Mouse (Mus musculus) hindbrain, embryonic 15.5 days (tissue): Measurements from ENCODE around the gene Ccdc173. TPM values are rescaled to one million over a fixed set of nuclear protein-coding genes. Genes with fewer than 3 reads are reported as not detected.

ENCODE experiments used
- ATAC-seq: fragments of 200-750 bp; cut with Nextera tagmentation; 2 replicates; pipeline ENCODE4 v1.8.0; 2017; ENCODE audit warnings: low read depth, moderate number of reproducible peaks, moderate TSS enrichment; ENCODE audit not compliant: low FRiP score
- H3K27ac ChIP-seq: fragments of 300-500 bp; sonication (generic); replicated peaks from 2 replicates; pipeline ENCODE4 v1.5.1; 2015; ENCODE audit warnings: mild to moderate bottlenecking, inconsistent platforms
- H3K27me3 ChIP-seq: fragments of 300-500 bp; sonication (generic); 2 replicates; pipeline ENCODE4 v1.6.1; 2015; ENCODE audit warnings: control low read depth, inconsistent platforms
- H3K36me3 ChIP-seq: fragments of 300-500 bp; sonication (generic); 2 replicates; pipeline ENCODE4 v1.6.1; 2015; ENCODE audit warnings: control low read depth, inconsistent platforms
- H3K4me1 ChIP-seq: fragments of 300-500 bp; sonication (generic); replicated peaks from 2 replicates; pipeline ENCODE4 v1.6.1; 2015; ENCODE audit warnings: control low read depth, inconsistent platforms
- H3K4me2 ChIP-seq: fragments of 300-500 bp; sonication (generic); 2 replicates; pipeline ENCODE4 v1.6.1; 2015; ENCODE audit warnings: moderate library complexity, mild to moderate bottlenecking, inconsistent platforms
- H3K4me3 ChIP-seq: fragments of 300-500 bp; sonication (generic); 2 replicates; pipeline ENCODE4 v1.5.1; 2015; ENCODE audit warnings: mild to moderate bottlenecking, inconsistent platforms
- H3K9ac ChIP-seq: fragments of 300-500 bp; sonication (generic); 2 replicates; pipeline ENCODE4 v1.6.1; 2015; ENCODE audit warnings: inconsistent platforms
- H3K9me3 ChIP-seq: fragments of 300-500 bp; sonication (generic); 2 replicates; pipeline ENCODE4 v1.6.1; 2016; ENCODE audit warnings: control low read depth, inconsistent platforms
- WGBS: fragments of 180-500 bp; shearing (Covaris S2); methylation state at CpG from one replicate; pipeline ENCODE4 v1.1.7; 2015; 5-methylcytosine and 5-hydroxymethylcytosine counted together
- polyA plus RNA-seq: library from polyadenylated mRNA; unstranded; fragments of >200 nt; fragmentation: Nextera tagmentation; extraction: Ambion mirVana; gene quantifications from 2 replicates; pipeline ENCODE4 v1.2.1, GENCODE M21; 2015

Ccdc173 gene
- polyA plus RNA-seq, 1 experiment from 2014 or later, result 3.3 TPM

DNA sequence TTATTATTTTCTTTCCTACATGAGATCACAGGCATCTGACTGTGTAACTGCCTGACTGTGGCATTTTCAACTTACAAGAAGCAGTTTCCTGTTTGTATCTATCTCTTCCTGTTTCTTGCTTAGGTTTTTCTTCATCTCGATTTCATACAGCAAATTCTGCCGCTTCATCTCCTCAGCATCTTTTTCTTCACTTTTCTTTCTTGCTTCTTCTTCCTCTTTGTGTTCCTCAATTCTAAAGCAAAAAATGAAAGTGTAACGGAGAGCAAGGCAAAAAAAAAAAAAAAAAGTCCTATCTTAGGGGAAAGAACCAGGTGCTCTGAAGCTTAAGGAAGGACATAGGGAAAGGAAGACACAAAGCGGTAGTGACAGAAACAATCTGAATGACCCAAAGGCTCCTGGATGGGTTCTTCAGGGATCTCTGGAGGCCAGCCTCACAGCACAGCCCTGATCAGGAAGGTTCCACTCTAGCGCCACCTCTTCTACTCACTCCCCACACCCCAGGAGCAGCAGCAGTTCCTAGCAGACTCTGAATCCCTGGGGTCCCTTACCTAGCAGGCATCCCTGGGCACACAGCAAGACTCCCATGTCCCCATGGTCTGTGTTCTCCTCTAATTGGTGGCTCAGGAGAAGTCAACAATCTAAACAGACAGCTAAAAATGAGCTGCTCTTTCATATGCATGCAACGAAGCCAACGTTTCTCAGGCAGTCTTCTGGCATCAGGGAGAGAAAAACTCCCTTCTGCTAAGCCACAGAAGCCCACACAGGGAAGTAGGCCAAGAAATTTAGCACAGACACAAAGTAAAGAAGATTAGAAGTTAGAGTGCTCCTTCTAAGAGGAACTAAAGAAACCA is 11.2 kb downstream of the Ccdc173 start:
- no peak overlapping the region for H3K9ac ChIP-seq
- 82% methylated on average over 7 of the region's 7 CpGs for WGBS
- no peaks in the 10 kb centered on the region for H3K27me3 ChIP-seq
- no peak overlapping the region for H3K4me3 ChIP-seq
- no peak overlapping the region for H3K4me2 ChIP-seq
- H3K27ac ChIP-seq, result no peak overlapping the region
- peaks cover 9% of the 10 kb centered on the region; the same call in 1 of the 2 replicates for H3K36me3 ChIP-seq
- no peak for ATAC-seq
- H3K4me1 ChIP-seq, result no peaks in the 10 kb centered on the region
- no peaks in the 10 kb centered on the region for H3K9me3 ChIP-seq

DNA sequence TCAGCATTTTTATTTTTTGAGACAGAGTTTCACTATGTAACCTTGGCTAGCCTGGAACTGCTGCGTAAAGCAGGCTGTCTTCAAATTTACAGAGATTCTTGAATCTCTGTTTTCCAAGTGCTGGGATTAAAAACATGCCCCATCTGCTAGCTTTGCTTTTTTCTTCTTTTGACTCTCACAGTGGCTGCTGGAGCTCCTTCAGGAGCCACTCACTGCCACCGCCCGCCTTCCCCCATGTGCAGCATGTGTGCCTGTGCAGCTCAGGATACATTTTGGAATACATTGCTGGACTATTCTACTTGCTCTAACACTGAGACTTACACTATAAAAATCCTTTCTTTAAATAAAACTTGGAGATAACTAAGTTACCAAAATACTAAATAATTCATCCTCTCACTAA is 16.0 kb downstream of the Ccdc173 start:
- WGBS, result 96% methylated on average over 3 of the region's 3 CpGs
- no peak overlapping the region for H3K4me2 ChIP-seq
- H3K4me1 ChIP-seq, result no peaks in the 10 kb centered on the region
- peaks cover 5% of the 10 kb centered on the region; the same call in 1 of the 2 replicates for H3K36me3 ChIP-seq
- ATAC-seq, result no peak
- H3K27ac ChIP-seq, result no peak overlapping the region
- no peak overlapping the region for H3K9ac ChIP-seq
- no peaks in the 10 kb centered on the region for H3K27me3 ChIP-seq
- H3K4me3 ChIP-seq, result no peak overlapping the region
- no peaks in the 10 kb centered on the region for H3K9me3 ChIP-seq

DNA sequence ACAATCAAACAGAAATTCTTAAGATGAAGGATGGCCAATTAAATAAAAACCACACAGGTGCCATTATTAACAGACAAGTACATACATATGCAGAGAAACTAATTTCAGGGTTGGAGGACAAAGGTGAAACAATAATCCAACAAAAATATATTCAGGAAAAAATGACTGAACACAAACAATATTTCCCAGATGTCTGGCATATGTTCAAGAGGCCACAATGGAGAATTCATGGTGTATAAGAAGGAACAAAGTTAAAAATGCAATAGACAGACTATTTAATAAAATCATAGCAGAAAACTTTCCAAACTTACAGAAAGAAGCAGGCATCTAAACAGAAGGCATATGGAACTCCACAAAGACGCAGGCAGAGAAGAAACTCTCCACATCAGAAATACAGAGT is 24.7 kb downstream of the Ccdc173 start:
- Histone ChIP-seq H3K4me3 (no peak overlapping the region), H3K4me2 (no peak overlapping the region), H3K36me3 (no peaks in the 10 kb centered on the region), H3K4me1 (no peaks in the 10 kb centered on the region), H3K9ac (no peak overlapping the region), H3K27ac (no peak overlapping the region), H3K9me3 (no peaks in the 10 kb centered on the region), H3K27me3 (no peaks in the 10 kb centered on the region)
- ATAC-seq, result no peak
- 85% methylated on average over 1 of the region's 1 CpGs for WGBS

GRCm38 (mm10) chr2:69763340-69763739 is 26.0 kb downstream of the Ccdc173 start:
- Histone ChIP-seq H3K27me3 (no peaks in the 10 kb centered on the region), H3K4me3 (no peak overlapping the region), H3K4me1 (no peaks in the 10 kb centered on the region), H3K9ac (no peak overlapping the region), H3K9me3 (no peaks in the 10 kb centered on the region), H3K36me3 (no peaks in the 10 kb centered on the region), H3K27ac (no peak overlapping the region), H3K4me2 (no peak overlapping the region)
- WGBS, result 86% methylated on average over 4 of the region's 4 CpGs
- no peak for ATAC-seq

GRCm38 (mm10) chr2:69760980-69761379 is 28.4 kb downstream of the Ccdc173 start:
- Histone ChIP-seq H3K9me3 (no peaks in the 10 kb centered on the region), H3K4me3 (no peak overlapping the region), H3K4me2 (no peak overlapping the region), H3K36me3 (no peaks in the 10 kb centered on the region), H3K27me3 (no peaks in the 10 kb centered on the region), H3K27ac (no peak overlapping the region), H3K4me1 (no peaks in the 10 kb centered on the region), H3K9ac (no peak overlapping the region)
- ATAC-seq, result no peak
- WGBS, result 23% methylated on average over 5 of the region's 5 CpGs

- WGBS, result 95% methylated on average over 1 of the region's 1 CpGs
Observed at GRCm38 (mm10) chr2:69745091-69745490, 44.3 kb downstream of the Ccdc173 start.

GRCm38 (mm10) chr2:69723519-69723825 is 65.9 kb downstream of the Ccdc173 start:
- peak overlapping the region; percentile 81 for H3K9ac ChIP-seq
- WGBS, result 1% methylated on average over 13 of the region's 13 CpGs
- no peaks in the 10 kb centered on the region for H3K9me3 ChIP-seq
- 0 out of 2 replicates have a peak, but pooled peaks cover 3% of the 10 kb centered on the region for H3K27me3 ChIP-seq
- peak overlapping the region; percentile 77 for H3K4me2 ChIP-seq
- H3K27ac ChIP-seq, result peak overlapping the region; percentile 88
- H3K4me1 ChIP-seq, result peaks cover 13% of the 10 kb centered on the region
- ATAC-seq, result no peak
- H3K4me3 ChIP-seq, result peak overlapping the region; percentile 64
- no peaks in the 10 kb centered on the region for H3K36me3 ChIP-seq

More at GRCm38 (mm10) chr2:69745091-69745490, 44.3 kb downstream of the Ccdc173 start:
- ATAC-seq, result no peak
- no peaks in the 10 kb centered on the region for H3K9me3 ChIP-seq
- H3K36me3 ChIP-seq, result peaks cover 64% of the 10 kb centered on the region
- no peaks in the 10 kb centered on the region for H3K27me3 ChIP-seq
- no peak overlapping the region for H3K4me2 ChIP-seq
- H3K27ac ChIP-seq, result no peak overlapping the region
- H3K9ac ChIP-seq, result no peak overlapping the region
- no peaks in the 10 kb centered on the region for H3K4me1 ChIP-seq
- H3K4me3 ChIP-seq, result no peak overlapping the region

DNA sequence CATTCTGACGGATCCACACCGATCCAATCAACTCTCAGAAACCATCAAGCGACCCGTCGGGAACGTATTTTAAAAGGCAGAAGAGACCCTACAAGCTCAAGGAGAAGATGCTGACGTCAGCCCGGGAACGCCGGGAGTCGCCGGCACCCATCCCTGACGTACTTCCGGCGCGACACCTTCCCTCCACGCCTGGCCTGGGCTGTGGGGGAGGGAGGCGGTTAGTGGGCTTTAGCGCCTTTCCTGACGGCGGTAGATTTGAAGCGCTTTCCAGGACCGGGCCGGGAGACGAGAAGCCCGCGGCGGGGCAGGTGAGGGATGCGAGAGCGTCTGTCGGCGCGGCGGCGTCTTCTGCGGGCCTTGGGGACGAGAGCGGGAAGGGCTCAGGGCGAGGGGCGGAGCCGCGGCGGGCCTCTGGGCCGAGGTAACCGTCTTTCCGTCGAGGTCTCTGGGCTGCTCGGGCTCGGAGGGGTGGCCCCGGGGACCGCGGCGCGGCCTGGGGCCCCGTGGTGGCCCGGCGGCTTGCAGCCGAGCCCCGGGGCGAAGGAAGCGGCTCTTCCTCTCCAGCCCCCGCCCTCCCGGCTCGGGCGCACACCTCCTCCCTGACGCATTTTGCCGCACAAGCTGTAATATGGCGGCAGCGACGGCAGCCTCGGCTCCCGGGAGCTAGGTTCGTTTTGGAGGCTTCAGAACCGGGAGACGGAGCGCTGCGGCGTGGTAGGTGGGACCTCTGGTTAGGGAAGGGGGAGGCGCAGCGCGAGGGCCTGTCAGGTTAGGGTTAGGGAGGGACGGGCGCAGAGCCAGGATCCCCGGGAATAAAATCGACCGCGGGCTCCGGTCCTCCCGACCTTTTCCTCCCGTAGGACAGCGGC is 66.5 kb downstream of the Ccdc173 start:
- H3K9ac ChIP-seq, result peak overlapping the region; percentile 81
- ATAC-seq, result peak; percentile 96
- H3K27ac ChIP-seq, result peak overlapping the region; percentile 88
- H3K4me2 ChIP-seq, result peak overlapping the region; percentile 77
- WGBS, result under 1% methylated on average over 64 of the region's 91 CpGs
- H3K36me3 ChIP-seq, result no peaks in the 10 kb centered on the region
- 0 out of 2 replicates have a peak, but pooled peaks cover 3% of the 10 kb centered on the region for H3K27me3 ChIP-seq
- no peaks in the 10 kb centered on the region for H3K9me3 ChIP-seq
- H3K4me1 ChIP-seq, result peaks cover 13% of the 10 kb centered on the region
- peak overlapping the region; percentile 64 for H3K4me3 ChIP-seq

DNA sequence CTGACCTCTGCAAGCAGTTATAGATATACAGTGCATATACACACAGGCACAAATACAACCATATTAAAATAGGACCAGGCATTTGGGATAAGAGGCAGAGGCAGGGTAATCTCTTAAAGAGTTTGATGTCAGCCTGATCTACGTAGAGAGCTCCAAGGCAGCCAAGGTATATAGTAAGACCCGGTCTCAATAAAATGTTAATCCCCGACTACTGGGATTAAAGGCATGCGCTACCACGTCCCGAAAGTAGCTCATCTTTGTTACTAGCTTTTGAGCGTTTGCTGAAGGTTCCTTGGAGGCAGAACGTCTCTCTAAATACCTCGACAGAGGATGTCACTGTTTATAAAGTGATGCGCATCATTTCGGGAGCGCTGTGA is 67.1 kb downstream of the Ccdc173 start, which contains the start of gene Ppig:
Gene Ppig (plus strand): TSS at position 273 of the 377 bp plus-strand sequence.
- H3K9me3 ChIP-seq, result no peaks in the 10 kb centered on the region
- WGBS, result 5% methylated on average over 12 of the region's 12 CpGs
- no peaks in the 10 kb centered on the region for H3K36me3 ChIP-seq
- H3K27me3 ChIP-seq, result 0 out of 2 replicates have a peak, but pooled peaks cover 3% of the 10 kb centered on the region
- peak within 1 kb of the TSS; percentile 64 for H3K4me3 ChIP-seq
- ATAC-seq, result peak; percentile 67
- peak within 1 kb of the TSS; percentile 88 for H3K27ac ChIP-seq
- peak within 1 kb of the TSS; percentile 81 for H3K9ac ChIP-seq
- peak within 1 kb of the TSS; percentile 77 for H3K4me2 ChIP-seq
- peaks cover 13% of the 10 kb centered on the region for H3K4me1 ChIP-seq

DNA sequence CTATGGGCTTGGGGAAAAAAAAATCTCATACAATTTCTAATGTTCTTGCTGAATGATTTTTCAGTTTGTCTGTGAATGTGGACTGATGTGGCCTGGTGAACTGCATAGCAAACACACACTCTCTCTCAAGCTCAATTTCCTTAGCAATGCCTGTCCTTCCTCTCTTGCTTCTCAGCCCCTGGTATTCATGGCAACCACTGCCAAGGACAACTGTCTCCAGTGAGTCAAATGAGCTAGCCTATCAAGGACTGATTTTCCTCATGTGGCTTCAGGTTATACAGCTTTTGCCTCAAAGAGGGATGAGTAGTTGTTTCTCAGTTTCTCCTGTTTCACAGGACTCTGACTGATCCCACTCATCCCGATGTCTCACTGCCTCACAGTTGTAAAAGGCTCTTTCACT is 70.3 kb downstream of the Ccdc173 start:
- ATAC-seq, result no peak
- Histone ChIP-seq H3K27me3 (0 out of 2 replicates have a peak, but pooled peaks cover 3% of the 10 kb centered on the region), H3K36me3 (no peaks in the 10 kb centered on the region), H3K4me2 (no peak overlapping the region), H3K4me3 (no peak overlapping the region), H3K9me3 (no peaks in the 10 kb centered on the region), H3K9ac (no peak overlapping the region), H3K4me1 (peaks cover 9% of the 10 kb centered on the region), H3K27ac (no peak overlapping the region)
- WGBS, result 86% methylated on average over 1 of the region's 1 CpGs

GRCm38 (mm10) chr2:69716483-69716882 is 72.9 kb downstream of the Ccdc173 start:
- H3K4me2 ChIP-seq, result no peak overlapping the region
- 78% methylated on average over 3 of the region's 3 CpGs for WGBS
- no peaks in the 10 kb centered on the region for H3K36me3 ChIP-seq
- no peak overlapping the region for H3K4me3 ChIP-seq
- no peaks in the 10 kb centered on the region for H3K9me3 ChIP-seq
- no peak overlapping the region for H3K27ac ChIP-seq
- H3K27me3 ChIP-seq, result 0 out of 2 replicates have a peak, but pooled peaks cover 3% of the 10 kb centered on the region
- H3K9ac ChIP-seq, result no peak overlapping the region
- peaks cover 10% of the 10 kb centered on the region for H3K4me1 ChIP-seq
- ATAC-seq, result no peak

- Histone ChIP-seq H3K27ac (no peak overlapping the region), H3K4me1 (peaks cover 10% of the 10 kb centered on the region), H3K36me3 (no peaks in the 10 kb centered on the region), H3K9me3 (no peaks in the 10 kb centered on the region), H3K4me2 (no peak overlapping the region), H3K9ac (no peak overlapping the region), H3K27me3 (no peaks in the 10 kb centered on the region), H3K4me3 (no peak overlapping the region)
- ATAC-seq, result no peak
- whole genome bisulfite sequencing, result 79% methylated on average over 5 of the region's 5 CpGs
Observed at GRCm38 (mm10) chr2:69714126-69714525, 75.2 kb downstream of the Ccdc173 start.
